Mouse (Mus musculus) brain, adult 10 weeks (tissue): ENCODE results near the gene Gm10134. TPM values are rescaled to one million over a fixed set of nuclear protein-coding genes. Genes with fewer than 3 reads are reported as not detected.

Source experiments
- polyA plus RNA-seq: library from polyadenylated mRNA; stranded (reverse); fragments of 350-450 nt; fragmentation: Illumina TruSeq; extraction: RNeasy Lipid Tissue Mini Kit (QIAGEN cat#74804); gene quantifications from one replicate; pipeline ENCODE4 v1.2.3, GENCODE M21; 2015; ENCODE audit warnings: low read depth, low replicate concordance

Gm10134 gene
- polyA plus RNA-seq: not detected

GRCm38 (mm10) chr2:28505795-28506194, at the start of gene Gm10134:
Gene Gm10134, plus strand, starts transcription at chr2:28506095.

GRCm38 (mm10) chr2:28465836-28466518, 39.9 kb upstream of the Gm10134 start, which contains the start of gene 1700007K13Rik:
Gene 1700007K13Rik, minus strand, starts transcription at chr2:28466332.

GRCm38 (mm10) chr2:28467860-28468485, 37.9 kb upstream of the Gm10134 start, which contains the start of gene Mrps2:
Gene Mrps2, plus strand, starts transcription at chr2:28468066.

GRCm38 (mm10) chr2:28496671-28497070, 9.2 kb upstream of the Gm10134 start, which contains the start of gene Gbgt1:
Gene Gbgt1, plus strand, starts transcription at chr2:28496891.

GRCm38 (mm10) chr2:28512798-28513401, 7.0 kb downstream of the Gm10134 start, which contains the start of gene Ralgds:
Gene Ralgds, plus strand, starts transcription at chr2:28513125.

Other genes starting within 250 kb of the Gm10134 start
- gene Ppp1r26, start 59.3 kb upstream of the Gm10134 start, polyA plus RNA-seq: 12.2 TPM
- gene 1700007K13Rik, start 39.8 kb upstream of the Gm10134 start, polyA plus RNA-seq: 7.3 TPM
- gene Mrps2, start 38.0 kb upstream of the Gm10134 start, polyA plus RNA-seq: 33.7 TPM
- gene Gbgt1, start 9.2 kb upstream of the Gm10134 start, polyA plus RNA-seq: 0.64 TPM
- gene Ralgds, start 7.0 kb downstream of the Gm10134 start, polyA plus RNA-seq: 54.0 TPM
- gene Cel, start 57.3 kb downstream of the Gm10134 start, polyA plus RNA-seq: not detected
- 17.9 TPM for gene Gtf3c5, start 77.7 kb downstream of the Gm10134 start, polyA plus RNA-seq
- not detected for gene Gfi1b, start 115.9 kb downstream of the Gm10134 start, polyA plus RNA-seq
- 26.9 TPM for gene Tsc1, start 135.1 kb downstream of the Gm10134 start, polyA plus RNA-seq
- 1.4 TPM for gene Spaca9, start 193.6 kb downstream of the Gm10134 start, polyA plus RNA-seq
- gene Ak8, start 194.1 kb downstream of the Gm10134 start, polyA plus RNA-seq: 4.0 TPM